Mouse (Mus musculus) bone marrow macrophage, adult 2 months (primary cell): Measurements from ENCODE around the gene Btbd2.

ENCODE experiments used
- CTCF ChIP-seq: IDR thresholded peaks from 2 replicates; pipeline ENCODE4 v1.5.1; 2012; ENCODE audit warnings: low read depth, mild to moderate bottlenecking, low read length, moderate library complexity
- POLR2A ChIP-seq: IDR thresholded peaks from 2 replicates; pipeline ENCODE4 v1.6.1; 2012; ENCODE audit warnings: mild to moderate bottlenecking, low read depth, low read length, borderline replicate concordance

DNA sequence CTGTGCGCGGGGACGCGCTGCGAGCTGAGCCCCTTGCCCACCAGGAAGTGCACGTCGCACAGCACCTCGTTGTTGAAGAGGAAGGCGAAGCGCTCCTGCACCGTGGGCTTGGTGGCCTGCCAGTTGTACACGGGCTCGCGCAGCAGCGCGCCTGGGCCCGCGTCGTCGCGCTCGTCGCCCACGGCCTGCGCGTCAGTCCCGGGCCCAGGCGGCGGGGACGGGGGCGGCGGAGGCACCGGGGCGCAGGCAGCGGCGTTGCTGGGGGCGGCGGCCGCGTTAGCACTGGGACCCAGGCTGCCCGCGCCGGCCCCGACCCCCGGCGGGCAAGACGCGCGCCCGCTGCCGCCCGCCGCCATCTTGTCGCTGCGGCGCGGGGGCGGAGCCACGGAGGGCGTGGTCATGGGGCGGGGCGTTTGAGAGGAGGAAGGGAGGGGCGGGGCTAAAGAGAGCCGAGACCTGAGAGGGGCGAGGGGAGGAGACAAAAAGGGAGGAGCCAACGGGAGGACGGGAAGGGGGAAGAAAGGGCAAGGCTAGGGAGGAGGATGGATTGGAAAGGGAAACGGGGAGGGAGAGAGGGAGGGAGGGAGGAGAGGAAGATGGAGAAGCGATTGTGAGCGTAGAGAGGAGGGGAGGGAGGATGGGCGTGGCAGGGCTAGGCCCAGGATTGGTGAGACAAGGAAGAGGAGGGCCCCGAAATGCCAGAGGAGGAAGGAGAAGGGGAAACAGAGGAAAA, 575 bp downstream of the Btbd2 start:
- TF ChIP-seq CTCF, result no peak
- peak; percentile 72; the same call in 1 of the 2 replicates for TF ChIP-seq POLR2A
